Mouse (Mus musculus) kidney, postnatal 14 days (tissue): ENCODE measurements around the gene Cemip.
A peak's percentile ranks its signal among the peaks of the same experiment; 100 is the strongest.
"Not testable (repeated sequence)": the region's sequence is repeated elsewhere in the genome, so short reads cannot be mapped to it uniquely, and the experiment has no call there.

Experiments used
- DNase-seq: peaks from one replicate; pipeline ENCODE4 v3.0.0; 2022; ENCODE audit warnings: mixed read lengths

The Cemip gene

GRCm38 (mm10) chr7:84086039-84086829 lies at the start of gene Cemip:
Gene Cemip (minus strand): TSS chr7:84086502.
- peak; percentile 90 for DNase-seq

GRCm38 (mm10) chr7:84132704-84133103 lies 46.4 kb upstream of the Cemip start:
- peak; percentile 90 for DNase-seq

GRCm38 (mm10) chr7:84131736-84132135 lies 45.4 kb upstream of the Cemip start:
- DNase-seq, result no peak

- DNase-seq, result peak; percentile 66
Observed at GRCm38 (mm10) chr7:84128661-84129060, 42.4 kb upstream of the Cemip start.

- no peak for DNase-seq
Observed at GRCm38 (mm10) chr7:84125730-84126129, 39.4 kb upstream of the Cemip start.

GRCm38 (mm10) chr7:84123651-84124050 lies 37.3 kb upstream of the Cemip start:
- not testable (repeated sequence) for DNase-seq

- no peak for DNase-seq
Observed at GRCm38 (mm10) chr7:84121778-84122177, 35.5 kb upstream of the Cemip start.

GRCm38 (mm10) chr7:84120142-84120760 lies 33.9 kb upstream of the Cemip start:
- no peak for DNase-seq

- peak; percentile 53 for DNase-seq
Observed at GRCm38 (mm10) chr7:84119216-84120105, 33.2 kb upstream of the Cemip start.

GRCm38 (mm10) chr7:84117543-84118122 lies 31.3 kb upstream of the Cemip start:
- DNase-seq, result peak; percentile 38

GRCm38 (mm10) chr7:84116621-84117542 lies 30.6 kb upstream of the Cemip start:
- DNase-seq, result peak; percentile 49

- no peak for DNase-seq
Observed at GRCm38 (mm10) chr7:84115385-84115784, 29.1 kb upstream of the Cemip start.

GRCm38 (mm10) chr7:84114775-84115174 lies 28.5 kb upstream of the Cemip start:
- DNase-seq, result no peak

- DNase-seq, result no peak
Observed at GRCm38 (mm10) chr7:84113035-84113390, 26.7 kb upstream of the Cemip start.

GRCm38 (mm10) chr7:84112351-84113034 lies 26.2 kb upstream of the Cemip start:
- DNase-seq, result no peak

- DNase-seq, result no peak
Observed at GRCm38 (mm10) chr7:84111716-84112350, 25.5 kb upstream of the Cemip start.

- DNase-seq, result no peak
Observed at GRCm38 (mm10) chr7:84106942-84107341, 20.6 kb upstream of the Cemip start.

GRCm38 (mm10) chr7:84102589-84102988 lies 16.3 kb upstream of the Cemip start:
- no peak for DNase-seq

- no peak for DNase-seq
Observed at GRCm38 (mm10) chr7:84100672-84101071, 14.4 kb upstream of the Cemip start.

- no peak for DNase-seq
Observed at GRCm38 (mm10) chr7:84098098-84098497, 11.8 kb upstream of the Cemip start.

GRCm38 (mm10) chr7:84096501-84096900 lies 10.2 kb upstream of the Cemip start:
- DNase-seq, result peak; percentile 75
